Mouse (Mus musculus): ENCODE data around the gene Ppef2. TPM values are rescaled to one million over a fixed set of nuclear protein-coding genes. Genes with fewer than 3 reads are reported as not detected.

The Ppef2 gene
- polyA plus RNA-seq, 1 experiment = 2.6 TPM

DNA sequence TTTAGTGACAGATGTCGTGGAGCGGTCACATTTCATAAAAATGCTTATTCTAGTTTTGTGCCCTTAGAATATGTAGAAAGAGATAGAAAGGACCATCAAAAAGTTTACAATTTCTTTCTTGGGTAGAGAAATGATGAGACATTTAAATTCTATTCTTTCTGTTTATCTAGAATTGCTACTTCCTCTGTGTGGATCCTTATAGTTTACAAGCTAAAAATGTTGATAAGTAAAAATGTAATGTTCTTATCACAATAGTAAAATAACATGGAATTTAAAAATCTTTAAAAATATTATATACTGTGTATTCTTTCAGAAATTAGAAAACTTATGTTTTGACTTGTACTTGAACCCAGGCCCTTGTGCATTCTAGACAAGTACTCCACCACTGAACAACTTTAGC is 11.2 kb downstream of the Ppef2 start:
- Histone ChIP-seq H3K4me1 (ENCODE audit: control insufficient read depth, insufficient read depth, low read length) (no peaks in the 10 kb centered on the region), H3K4me3 (replicated peaks; ENCODE audit: extremely low read depth, low read depth, low read length) (no peak overlapping the region)
- no peak for DNase-seq
- 92% methylated on average over 2 of the region's 2 CpGs for WGBS
- TF ChIP-seq CTCF (IDR thresholded peaks at IDR 0.05; ENCODE audit: insufficient read depth, low read length) = no peak
- TF ChIP-seq POLR2A (IDR thresholded peaks at IDR 0.05; ENCODE audit: borderline replicate concordance, extremely low read depth, low read depth, low read length) = no peak

DNA sequence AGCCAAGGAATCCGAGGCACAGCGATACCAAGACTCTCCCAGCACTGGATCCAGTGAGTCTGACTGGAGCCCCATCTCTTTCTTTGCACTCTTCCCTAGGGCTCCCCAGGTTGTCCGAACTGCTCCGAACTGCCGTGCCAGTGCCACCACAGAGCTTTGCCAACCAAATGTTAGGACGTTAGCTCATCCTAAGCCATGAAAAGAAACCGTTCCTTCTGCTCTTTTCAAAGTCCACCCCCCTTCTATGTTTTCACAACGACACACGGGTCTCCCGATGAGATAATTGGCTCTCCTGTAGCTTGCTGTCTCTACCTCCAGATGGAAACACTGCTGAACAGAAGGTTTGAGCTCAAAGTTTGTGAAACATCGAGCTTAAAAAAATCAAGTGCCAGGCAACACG is 15.3 kb downstream of the Ppef2 start:
- DNase-seq = no peak
- no peaks in the 10 kb centered on the region for H3K4me1 ChIP-seq (ENCODE audit: control insufficient read depth, insufficient read depth, low read length)
- TF ChIP-seq POLR2A (IDR thresholded peaks at IDR 0.05; ENCODE audit: borderline replicate concordance, extremely low read depth, low read depth, low read length) (no peak), CTCF (IDR thresholded peaks at IDR 0.05; ENCODE audit: insufficient read depth, low read length) (no peak)
- WGBS = 91% methylated on average over 12 of the region's 12 CpGs
- no peak overlapping the region for H3K4me3 ChIP-seq (replicated peaks; ENCODE audit: extremely low read depth, low read depth, low read length)

DNA sequence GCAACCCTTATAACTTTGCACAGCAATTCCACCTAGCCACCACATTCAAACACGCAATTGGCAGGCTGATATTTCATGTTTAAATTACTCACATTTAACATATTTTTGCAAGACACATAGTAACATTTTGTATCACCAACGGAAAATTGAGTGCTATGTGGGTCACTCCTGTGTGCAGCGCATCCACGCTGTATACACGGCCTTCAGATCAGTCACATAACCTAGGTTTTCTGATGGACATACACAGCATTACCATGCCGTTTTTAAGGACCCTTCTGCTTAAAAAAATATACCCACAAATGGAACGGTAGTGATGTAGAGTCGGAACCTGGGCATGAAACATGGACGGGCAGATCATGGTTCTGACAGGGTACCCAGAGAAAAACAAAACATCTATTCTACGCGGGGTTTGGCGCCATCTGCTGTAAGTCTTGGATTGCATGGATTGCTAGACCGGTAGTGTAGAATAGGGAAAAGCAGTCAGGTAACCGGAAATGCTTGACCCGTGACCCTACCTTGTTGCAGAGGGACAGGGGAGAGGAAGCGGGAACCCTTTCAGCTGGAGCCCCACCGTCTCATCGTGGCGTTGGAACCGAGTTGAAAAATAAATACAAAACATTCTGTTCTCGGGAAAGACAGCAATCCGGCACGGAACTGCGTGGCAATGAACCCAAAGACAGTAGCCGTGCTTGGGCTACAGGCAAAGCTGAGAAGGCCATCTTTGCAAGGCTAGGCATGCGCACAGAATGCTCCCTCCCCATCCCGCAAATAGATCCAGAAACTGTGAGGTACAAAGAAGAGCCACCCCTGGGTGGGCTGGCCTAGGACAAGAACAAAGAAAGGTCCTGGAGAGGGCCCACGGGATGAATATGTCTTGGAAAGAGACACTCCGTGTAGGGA is 16.5 kb downstream of the Ppef2 start:
- TF ChIP-seq CTCF (IDR thresholded peaks at IDR 0.05; ENCODE audit: insufficient read depth, low read length) (peak; percentile 47), POLR2A (IDR thresholded peaks at IDR 0.05; ENCODE audit: borderline replicate concordance, extremely low read depth, low read depth, low read length) (no peak)
- DNase-seq = peak; percentile 63
- whole genome bisulfite sequencing = 37% methylated on average over 29 of the region's 29 CpGs
- Histone ChIP-seq H3K4me1 (ENCODE audit: control insufficient read depth, insufficient read depth, low read length) (0 out of 2 replicates have a peak, but pooled peaks cover 3% of the 10 kb centered on the region), H3K4me3 (replicated peaks; ENCODE audit: extremely low read depth, low read depth, low read length) (peak overlapping the region; percentile 11)

DNA sequence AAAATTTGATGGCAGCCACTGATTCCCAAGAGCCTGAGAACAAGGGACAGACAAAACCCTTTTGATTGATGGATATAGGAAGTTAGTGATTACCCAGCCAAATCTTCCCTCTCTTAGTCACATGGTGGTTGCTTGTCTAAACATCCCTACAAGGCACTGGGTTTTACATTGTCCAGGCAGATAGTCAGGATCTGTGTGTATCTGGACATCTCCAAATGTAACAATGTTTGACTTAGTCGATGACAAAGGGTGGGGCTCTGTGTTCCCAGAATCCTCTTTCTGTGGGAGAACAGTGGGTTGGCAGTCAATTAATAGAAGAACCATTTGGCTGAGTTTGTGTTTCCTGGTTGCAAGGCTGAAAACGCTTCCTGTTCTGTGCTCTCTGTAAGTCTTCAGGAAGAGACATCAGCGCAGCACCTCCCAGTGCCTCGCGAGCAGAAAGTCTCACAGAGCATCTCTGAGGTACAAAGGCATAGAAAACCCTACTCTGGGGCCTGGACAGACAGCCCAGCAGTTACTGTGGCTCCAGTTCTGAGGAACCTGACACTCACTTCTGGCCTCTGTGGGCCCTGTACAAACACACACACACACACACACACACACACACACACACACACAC is 21.0 kb downstream of the Ppef2 start:
- Histone ChIP-seq H3K4me1 (ENCODE audit: control insufficient read depth, insufficient read depth, low read length) (0 out of 2 replicates have a peak, but pooled peaks cover 3% of the 10 kb centered on the region), H3K4me3 (replicated peaks; ENCODE audit: extremely low read depth, low read depth, low read length) (no peak overlapping the region)
- no peak for DNase-seq
- TF ChIP-seq CTCF (IDR thresholded peaks at IDR 0.05; ENCODE audit: insufficient read depth, low read length) = no peak
- no peak for TF ChIP-seq POLR2A (IDR thresholded peaks at IDR 0.05; ENCODE audit: borderline replicate concordance, extremely low read depth, low read depth, low read length)
- 20% methylated on average over 5 of the region's 5 CpGs for WGBS

DNA sequence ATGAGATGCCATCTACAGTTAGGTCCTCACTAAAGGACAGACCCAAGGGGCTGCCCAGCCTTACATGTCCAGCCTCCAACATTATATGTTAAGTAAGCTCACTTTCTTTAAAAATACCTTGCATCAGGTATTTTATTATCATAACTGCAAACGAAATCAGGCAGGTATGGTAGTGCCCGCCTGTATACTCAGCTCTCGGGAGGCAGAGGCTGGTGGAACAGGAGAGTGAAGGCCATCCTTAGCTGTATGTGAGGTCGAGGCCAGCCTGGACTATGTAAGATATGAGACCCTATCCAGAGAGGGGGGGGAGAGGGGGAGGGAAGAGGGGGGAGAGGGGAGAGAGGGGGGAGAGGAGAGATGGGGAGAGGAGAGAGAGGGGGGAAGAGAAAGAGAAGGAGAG is 22.7 kb downstream of the Ppef2 start:
- Histone ChIP-seq H3K4me3 (replicated peaks; ENCODE audit: extremely low read depth, low read depth, low read length) (no peak overlapping the region), H3K4me1 (ENCODE audit: control insufficient read depth, insufficient read depth, low read length) (0 out of 2 replicates have a peak, but pooled peaks cover 3% of the 10 kb centered on the region)
- TF ChIP-seq CTCF (IDR thresholded peaks at IDR 0.05; ENCODE audit: insufficient read depth, low read length) = no peak
- no peak for TF ChIP-seq POLR2A (IDR thresholded peaks at IDR 0.05; ENCODE audit: borderline replicate concordance, extremely low read depth, low read depth, low read length)
- WGBS = 87% methylated on average over 4 of the region's 4 CpGs
- DNase-seq = no peak

DNA sequence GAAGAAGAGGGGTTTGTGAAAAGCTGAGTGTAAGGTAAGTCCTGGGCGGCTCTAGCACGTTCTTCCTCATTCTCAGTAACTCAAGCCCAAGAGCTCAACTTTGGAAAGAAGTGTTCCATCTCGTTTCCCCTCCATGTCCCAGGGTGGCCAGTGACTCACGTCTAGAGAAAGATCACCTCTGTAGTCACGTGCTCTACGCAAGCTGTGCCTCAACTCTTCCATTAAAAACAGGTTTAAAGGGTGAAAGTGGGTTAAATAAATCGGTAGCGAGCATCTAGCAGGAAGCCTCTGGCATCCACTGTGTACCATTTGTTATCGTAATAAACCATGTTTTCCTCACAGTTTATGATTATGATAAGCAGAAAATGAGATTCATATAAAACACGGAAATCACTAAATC is 24.2 kb downstream of the Ppef2 start:
- no peak for DNase-seq
- Histone ChIP-seq H3K4me1 (ENCODE audit: control insufficient read depth, insufficient read depth, low read length) (0 out of 2 replicates have a peak, but pooled peaks cover 3% of the 10 kb centered on the region), H3K4me3 (replicated peaks; ENCODE audit: extremely low read depth, low read depth, low read length) (no peak overlapping the region)
- WGBS = 78% methylated on average over 10 of the region's 10 CpGs
- TF ChIP-seq POLR2A (IDR thresholded peaks at IDR 0.05; ENCODE audit: borderline replicate concordance, extremely low read depth, low read depth, low read length) = no peak
- TF ChIP-seq CTCF (IDR thresholded peaks at IDR 0.05; ENCODE audit: insufficient read depth, low read length) = no peak

DNA sequence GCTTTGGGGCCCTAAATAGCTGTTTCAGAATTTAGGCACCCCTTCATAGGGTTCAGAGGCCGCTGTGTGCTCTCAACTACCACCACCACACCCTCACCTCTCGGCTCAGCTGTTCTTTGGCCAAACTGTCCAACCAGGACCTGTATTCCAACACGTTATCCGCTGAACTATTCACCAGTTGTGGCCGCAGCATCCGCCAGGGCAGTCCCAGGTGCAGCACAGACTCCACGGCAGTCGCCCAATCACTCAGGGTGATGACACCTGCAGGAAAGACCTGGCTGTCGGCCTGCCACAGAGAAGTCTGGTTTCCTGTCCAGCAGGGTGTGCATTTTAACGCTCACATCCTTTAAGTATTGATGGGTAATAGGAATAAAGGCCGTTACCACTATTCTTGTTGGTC is 25.8 kb downstream of the Ppef2 start:
- DNase-seq = no peak
- Histone ChIP-seq H3K4me1 (ENCODE audit: control insufficient read depth, insufficient read depth, low read length) (0 out of 2 replicates have a peak, but pooled peaks cover 3% of the 10 kb centered on the region), H3K4me3 (replicated peaks; ENCODE audit: extremely low read depth, low read depth, low read length) (no peak overlapping the region)
- TF ChIP-seq CTCF (IDR thresholded peaks at IDR 0.05; ENCODE audit: insufficient read depth, low read length) = no peak
- TF ChIP-seq POLR2A (IDR thresholded peaks at IDR 0.05; ENCODE audit: borderline replicate concordance, extremely low read depth, low read depth, low read length) = no peak
- 80% methylated on average over 11 of the region's 11 CpGs for WGBS

DNA sequence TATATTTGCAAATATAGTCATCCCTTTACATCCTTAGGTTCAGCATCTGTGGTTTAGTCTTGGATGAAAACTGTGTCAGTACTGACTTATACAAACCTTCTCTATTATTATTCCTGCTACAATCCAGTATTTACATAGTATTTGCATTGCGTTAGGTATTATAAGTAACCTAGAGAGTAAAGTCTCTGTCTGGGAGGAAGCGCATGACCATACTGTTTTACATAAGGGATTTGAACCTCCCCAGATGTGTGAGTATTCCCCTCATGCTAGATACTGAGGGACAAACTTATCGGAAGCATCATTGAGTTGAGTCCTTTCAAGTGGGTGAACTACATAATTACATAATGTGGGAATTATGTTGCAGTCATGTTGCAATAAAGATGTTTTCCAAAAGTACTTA is 26.6 kb downstream of the Ppef2 start:
- DNase-seq = no peak
- H3K4me3 ChIP-seq (replicated peaks; ENCODE audit: extremely low read depth, low read depth, low read length) = no peak overlapping the region
- TF ChIP-seq CTCF (IDR thresholded peaks at IDR 0.05; ENCODE audit: insufficient read depth, low read length) (no peak), POLR2A (IDR thresholded peaks at IDR 0.05; ENCODE audit: borderline replicate concordance, extremely low read depth, low read depth, low read length) (no peak)
- H3K4me1 ChIP-seq (ENCODE audit: control insufficient read depth, insufficient read depth, low read length) = no peaks in the 10 kb centered on the region
- WGBS = 81% methylated on average over 3 of the region's 3 CpGs

DNA sequence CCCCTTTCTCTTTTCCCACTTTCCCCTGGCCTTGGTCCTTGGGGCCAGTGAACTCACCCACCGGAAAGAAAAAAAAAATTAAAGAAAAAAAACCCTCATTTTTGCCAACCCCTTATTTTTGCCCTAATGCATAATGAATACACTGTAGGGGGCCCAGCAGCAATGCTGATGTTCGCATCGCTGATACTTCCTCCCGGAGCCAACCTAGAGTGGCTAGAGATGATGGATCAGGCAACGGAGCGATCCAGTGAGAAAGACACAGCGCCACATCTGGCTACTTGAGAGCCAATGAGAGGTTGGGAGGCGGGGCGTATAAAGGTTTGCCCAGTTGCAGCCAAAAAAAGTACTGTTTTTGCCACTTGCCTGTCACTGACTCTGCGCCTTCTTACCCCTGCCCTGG is 27.3 kb downstream of the Ppef2 start:
- no peaks in the 10 kb centered on the region for H3K4me1 ChIP-seq (ENCODE audit: control insufficient read depth, insufficient read depth, low read length)
- no peak overlapping the region for H3K4me3 ChIP-seq (replicated peaks; ENCODE audit: extremely low read depth, low read depth, low read length)
- no peak for DNase-seq
- no peak for TF ChIP-seq POLR2A (IDR thresholded peaks at IDR 0.05; ENCODE audit: borderline replicate concordance, extremely low read depth, low read depth, low read length)
- 51% methylated on average over 10 of the region's 10 CpGs for WGBS
